Mouse (Mus musculus): ENCODE measurements around the gene Krtap10-10. TPM values are rescaled to one million over a fixed set of nuclear protein-coding genes. Genes with fewer than 3 reads are reported as not detected.

The Krtap10-10 gene
- polyA plus RNA-seq, 1 experiment from 2014 or later = not detected

GRCm38 (mm10) chr10:77819203-77819602 lies 16.5 kb upstream of the Krtap10-10 start:
- H3K27me3 ChIP-seq = no peaks in the 10 kb centered on the region
- no peak overlapping the region for H3K4me2 ChIP-seq (replicated peaks)
- 30% methylated on average over 4 of the region's 4 CpGs for WGBS
- H3K27ac ChIP-seq = no peak overlapping the region
- H3K9me3 ChIP-seq = 0 out of 2 replicates have a peak, but pooled peaks cover 7% of the 10 kb centered on the region
- H3K4me3 ChIP-seq = no peak overlapping the region
- no peaks in the 10 kb centered on the region for H3K4me1 ChIP-seq
- H3K36me3 ChIP-seq = no peaks in the 10 kb centered on the region
- no peak overlapping the region for H3K9ac ChIP-seq
- ATAC-seq (ENCODE audit: low FRiP score, low read depth) = no peak

- Histone ChIP-seq H3K9me3 (0 out of 2 replicates have a peak, but pooled peaks cover 7% of the 10 kb centered on the region), H3K4me1 (no peaks in the 10 kb centered on the region), H3K4me3 (no peak within 1 kb of the TSS), H3K27ac (no peak within 1 kb of the TSS), H3K27me3 (no peaks in the 10 kb centered on the region), H3K36me3 (no peaks in the 10 kb centered on the region), H3K9ac (no peak within 1 kb of the TSS), H3K4me2 (replicated peaks) (no peak within 1 kb of the TSS)
- WGBS = 72% methylated on average over 6 of the region's 6 CpGs
- ATAC-seq (ENCODE audit: low FRiP score, low read depth) = no peak
Observed at GRCm38 (mm10) chr10:77826951-77827350, 8.8 kb upstream of the Krtap10-10 start, which contains the start of gene Krtap10-4. Gene Krtap10-4, minus strand, starts transcription at chr10:77827095.

GRCm38 (mm10) chr10:77839006-77839405 lies 3.3 kb downstream of the Krtap10-10 start:
- no peak overlapping the region for H3K4me2 ChIP-seq (replicated peaks)
- no peaks in the 10 kb centered on the region for H3K4me1 ChIP-seq
- H3K4me3 ChIP-seq = no peak overlapping the region
- ATAC-seq (ENCODE audit: low FRiP score, low read depth) = no peak
- peaks cover 17% of the 10 kb centered on the region; the same call in 1 of the 2 replicates for H3K9me3 ChIP-seq
- H3K27ac ChIP-seq = no peak overlapping the region
- H3K9ac ChIP-seq = no peak overlapping the region
- H3K36me3 ChIP-seq = no peaks in the 10 kb centered on the region
- no peaks in the 10 kb centered on the region for H3K27me3 ChIP-seq
- 75% methylated on average over 6 of the region's 6 CpGs for WGBS

GRCm38 (mm10) chr10:77846503-77846902 lies 10.8 kb downstream of the Krtap10-10 start, which contains the start of gene Gm36176:
Gene Gm36176, plus strand, starts transcription at chr10:77846803.
- H3K27ac ChIP-seq = no peak within 1 kb of the TSS
- peaks cover 22% of the 10 kb centered on the region; the same call in 1 of the 2 replicates for H3K9me3 ChIP-seq
- ATAC-seq (ENCODE audit: low FRiP score, low read depth) = no peak
- no peaks in the 10 kb centered on the region for H3K4me1 ChIP-seq
- no peaks in the 10 kb centered on the region for H3K36me3 ChIP-seq
- 61% methylated on average over 3 of the region's 3 CpGs for WGBS
- H3K4me2 ChIP-seq (replicated peaks) = no peak within 1 kb of the TSS
- no peak within 1 kb of the TSS for H3K9ac ChIP-seq
- H3K27me3 ChIP-seq = no peaks in the 10 kb centered on the region
- H3K4me3 ChIP-seq = no peak within 1 kb of the TSS

- WGBS = 22% methylated on average over 2 of the region's 2 CpGs
- peaks cover 22% of the 10 kb centered on the region; the same call in 1 of the 2 replicates for H3K9me3 ChIP-seq
- ATAC-seq (ENCODE audit: low FRiP score, low read depth) = no peak
- H3K4me1 ChIP-seq = no peaks in the 10 kb centered on the region
- no peaks in the 10 kb centered on the region for H3K27me3 ChIP-seq
- H3K4me3 ChIP-seq = no peak overlapping the region
- no peak overlapping the region for H3K27ac ChIP-seq
- H3K4me2 ChIP-seq (replicated peaks) = no peak overlapping the region
- H3K9ac ChIP-seq = no peak overlapping the region
- no peaks in the 10 kb centered on the region for H3K36me3 ChIP-seq
Observed at GRCm38 (mm10) chr10:77846961-77847360, 11.2 kb downstream of the Krtap10-10 start.

- WGBS = 84% methylated on average over 2 of the region's 2 CpGs
- Histone ChIP-seq H3K27ac (no peak overlapping the region), H3K4me2 (replicated peaks) (no peak overlapping the region), H3K9me3 (peaks cover 22% of the 10 kb centered on the region; the same call in 1 of the 2 replicates), H3K4me1 (no peaks in the 10 kb centered on the region), H3K36me3 (no peaks in the 10 kb centered on the region), H3K9ac (no peak overlapping the region), H3K4me3 (no peak overlapping the region), H3K27me3 (no peaks in the 10 kb centered on the region)
- ATAC-seq (ENCODE audit: low FRiP score, low read depth) = no peak
Observed at GRCm38 (mm10) chr10:77847538-77847937, 11.8 kb downstream of the Krtap10-10 start.

- H3K4me1 ChIP-seq = no peaks in the 10 kb centered on the region
- H3K27ac ChIP-seq = no peak within 1 kb of the TSS
- WGBS = 68% methylated on average over 9 of the region's 9 CpGs
- H3K4me3 ChIP-seq = no peak within 1 kb of the TSS
- no peak for ATAC-seq (ENCODE audit: low FRiP score, low read depth)
- no peaks in the 10 kb centered on the region for H3K27me3 ChIP-seq
- no peak within 1 kb of the TSS for H3K4me2 ChIP-seq (replicated peaks)
- H3K36me3 ChIP-seq = no peaks in the 10 kb centered on the region
- no peak within 1 kb of the TSS for H3K9ac ChIP-seq
- no peaks in the 10 kb centered on the region for H3K9me3 ChIP-seq
Observed at GRCm38 (mm10) chr10:77852559-77852958, 16.8 kb downstream of the Krtap10-10 start, which contains the start of gene Gm10318. Gene Gm10318, plus strand, starts transcription at chr10:77852859.

- Histone ChIP-seq H3K36me3 (no peaks in the 10 kb centered on the region), H3K9ac (no peak within 1 kb of the TSS), H3K4me3 (no peak within 1 kb of the TSS), H3K4me2 (replicated peaks) (no peak within 1 kb of the TSS), H3K27ac (no peak within 1 kb of the TSS), H3K9me3 (no peaks in the 10 kb centered on the region; the same call in 1 of the 2 replicates), H3K4me1 (0 out of 2 replicates have a peak, but pooled peaks cover 5% of the 10 kb centered on the region), H3K27me3 (0 out of 2 replicates have a peak, but pooled peaks cover 3% of the 10 kb centered on the region)
- WGBS = 51% methylated on average over 7 of the region's 7 CpGs
- no peak for ATAC-seq (ENCODE audit: low FRiP score, low read depth)
Observed at GRCm38 (mm10) chr10:77861675-77862074, 25.9 kb downstream of the Krtap10-10 start, which contains the start of gene Gm3285. Gene Gm3285, plus strand, starts transcription at chr10:77861975.

- Histone ChIP-seq H3K4me3 (peak overlapping the region; percentile 28), H3K9me3 (no peaks in the 10 kb centered on the region), H3K4me1 (0 out of 2 replicates have a peak, but pooled peaks cover 5% of the 10 kb centered on the region), H3K27ac (no peak overlapping the region), H3K4me2 (replicated peaks) (peak overlapping the region; percentile 52), H3K9ac (no peak overlapping the region), H3K36me3 (no peaks in the 10 kb centered on the region), H3K27me3 (0 out of 2 replicates have a peak, but pooled peaks cover 3% of the 10 kb centered on the region)
- peak; percentile 72 for ATAC-seq (ENCODE audit: low FRiP score, low read depth)
- WGBS = 27% methylated on average over 14 of the region's 14 CpGs
Observed at GRCm38 (mm10) chr10:77864067-77864761, 28.5 kb downstream of the Krtap10-10 start.

GRCm38 (mm10) chr10:77864762-77865143 lies 29.0 kb downstream of the Krtap10-10 start:
- Histone ChIP-seq H3K27me3 (0 out of 2 replicates have a peak, but pooled peaks cover 3% of the 10 kb centered on the region), H3K36me3 (no peaks in the 10 kb centered on the region), H3K27ac (no peak overlapping the region), H3K9ac (no peak overlapping the region), H3K4me2 (replicated peaks) (peak overlapping the region; percentile 52), H3K9me3 (no peaks in the 10 kb centered on the region), H3K4me1 (0 out of 2 replicates have a peak, but pooled peaks cover 5% of the 10 kb centered on the region), H3K4me3 (peak overlapping the region; percentile 28)
- WGBS = 36% methylated on average over 11 of the region's 11 CpGs
- ATAC-seq (ENCODE audit: low FRiP score, low read depth) = no peak

- Histone ChIP-seq H3K9me3 (no peaks in the 10 kb centered on the region), H3K9ac (no peak overlapping the region), H3K4me2 (replicated peaks) (no peak overlapping the region), H3K27me3 (no peaks in the 10 kb centered on the region), H3K27ac (no peak overlapping the region), H3K36me3 (no peaks in the 10 kb centered on the region), H3K4me3 (no peak overlapping the region), H3K4me1 (0 out of 2 replicates have a peak, but pooled peaks cover 5% of the 10 kb centered on the region)
- WGBS = 0% methylated on average over 1 of the region's 1 CpGs
- ATAC-seq (ENCODE audit: low FRiP score, low read depth) = no peak
Observed at GRCm38 (mm10) chr10:77867546-77867945, 31.8 kb downstream of the Krtap10-10 start.

GRCm38 (mm10) chr10:77869651-77870050 lies 33.9 kb downstream of the Krtap10-10 start:
- no peak; the same call in 1 of the 2 replicates for ATAC-seq (ENCODE audit: low FRiP score, low read depth)

More at GRCm38 (mm10) chr10:77869651-77870050, 33.9 kb downstream of the Krtap10-10 start:
- Histone ChIP-seq H3K27ac (no peak overlapping the region), H3K4me2 (replicated peaks) (no peak overlapping the region), H3K4me1 (no peaks in the 10 kb centered on the region), H3K9ac (no peak overlapping the region), H3K36me3 (no peaks in the 10 kb centered on the region), H3K27me3 (no peaks in the 10 kb centered on the region), H3K9me3 (no peaks in the 10 kb centered on the region), H3K4me3 (no peak overlapping the region)
- 86% methylated on average over 7 of the region's 7 CpGs for WGBS

Measured in limb, embryonic 13.5 days (tissue).